Mouse (Mus musculus) cerebellum, adult 2 months (tissue): ENCODE measurements around the gene Acsbg1. TPM values are rescaled to one million over a fixed set of nuclear protein-coding genes. Genes with fewer than 3 reads are reported as not detected.
"Not testable (repeated sequence)": the region's sequence is repeated elsewhere in the genome, so short reads cannot be mapped to it uniquely, and the experiment has no call there.

Source experiments
- DNase-seq, 2 experiments: peaks; one replicate each; pipeline ENCODE4 v3.0.0; 2021
- H3K27ac ChIP-seq: fragments of 200-500 bp; 2 replicates; pipeline ENCODE4 v1.5.1; 2012; ENCODE audit warnings: low read length, control low read depth, inconsistent platforms; ENCODE audit not compliant: insufficient read depth
- H3K27me3 ChIP-seq: fragments of 200-500 bp; 2 replicates; pipeline ENCODE4 v1.6.1; 2012; ENCODE audit warnings: inconsistent platforms, mild to moderate bottlenecking, low read length, moderate library complexity; ENCODE audit not compliant: control insufficient read depth, insufficient read depth
- H3K4me1 ChIP-seq: fragments of 200-500 bp; 2 replicates; pipeline ENCODE4 v1.6.1; 2011; ENCODE audit warnings: low read length; ENCODE audit not compliant: control insufficient read depth, insufficient read depth
- H3K4me3 ChIP-seq: fragments of 200-500 bp; replicated peaks from 2 replicates; pipeline ENCODE3; 2011; ENCODE audit warnings: mild to moderate bottlenecking, low read depth, low read length, control low read depth; ENCODE audit not compliant: insufficient read depth
- CTCF ChIP-seq: fragments of 200-500 bp; IDR thresholded peaks from 2 replicates; pipeline ENCODE4 v1.5.1; 2011; ENCODE audit warnings: low read depth, mild to moderate bottlenecking, control low read depth, low read length, moderate library complexity, borderline replicate concordance; ENCODE audit not compliant: insufficient read depth
- POLR2A ChIP-seq: fragments of 200-500 bp; IDR thresholded peaks from 2 replicates; pipeline ENCODE4 v1.6.1; 2011; ENCODE audit warnings: low read length, control low read depth, borderline replicate concordance; ENCODE audit not compliant: insufficient read depth
- WGBS: fragments of 180-500 bp; shearing (Covaris S2); methylation state at CpG from one replicate; pipeline ENCODE4 v1.1.7; 2018; 5-methylcytosine and 5-hydroxymethylcytosine counted together
- polyA plus RNA-seq: library from polyadenylated mRNA; depleted of rRNA; stranded (reverse); fragments of >200 nt; gene quantifications from 2 replicates; pipeline ENCODE4 v1.2.3, GENCODE M21; 2012

Gene Acsbg1
- polyA plus RNA-seq, 1 experiment = 270 TPM

DNA sequence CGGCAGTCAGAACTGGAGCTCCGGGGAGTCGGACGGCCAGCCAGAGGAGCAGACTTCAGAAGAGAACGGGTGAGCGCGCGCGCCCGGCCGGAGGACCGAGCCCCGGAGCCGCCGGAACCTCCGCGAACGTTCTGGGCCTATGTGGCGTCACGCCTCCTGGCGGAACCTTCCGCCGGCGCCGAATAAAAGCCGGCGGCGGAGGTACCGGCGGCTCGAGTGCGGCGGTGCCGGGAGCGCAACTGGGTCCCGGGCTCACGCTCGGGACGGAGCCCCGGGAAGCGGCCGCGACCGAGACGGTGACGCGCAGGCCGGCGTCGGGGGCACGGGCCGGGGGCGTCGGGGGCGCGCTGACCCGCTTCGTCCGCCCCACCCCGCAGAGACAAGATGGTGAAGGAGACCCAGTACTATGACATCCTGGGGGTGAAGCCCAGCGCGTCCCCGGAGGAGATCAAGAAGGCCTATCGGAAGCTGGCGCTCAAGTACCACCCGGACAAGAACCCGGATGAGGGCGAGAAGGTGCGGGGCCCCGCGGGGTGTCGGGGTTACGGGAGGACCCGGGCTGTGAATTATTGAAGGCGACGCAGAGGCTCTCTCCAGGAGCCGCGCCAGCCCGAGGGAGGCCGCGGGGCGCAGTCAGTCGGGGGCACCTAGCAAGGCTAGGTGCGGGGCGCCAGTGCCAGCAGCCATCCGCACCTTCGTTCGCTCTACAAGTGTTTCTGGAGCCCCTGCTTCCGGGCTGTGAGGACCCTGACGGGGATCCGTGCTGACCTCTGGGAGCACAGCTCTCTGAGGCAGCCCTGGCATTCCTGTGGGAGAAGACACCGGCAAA, 37.9 kb upstream of the Acsbg1 start:
- under 1% methylated on average over 92 of the region's 92 CpGs for WGBS
- H3K27me3 ChIP-seq = no peaks in the 10 kb centered on the region
- H3K4me1 ChIP-seq = peaks cover 5% of the 10 kb centered on the region
- H3K27ac ChIP-seq = peak overlapping the region; percentile 68
- TF ChIP-seq CTCF = no peak
- TF ChIP-seq POLR2A = peak; percentile 81
- peak; percentile 82 to 84 for DNase-seq
- H3K4me3 ChIP-seq = peak overlapping the region; percentile 63

- Histone ChIP-seq H3K4me3 (peak overlapping the region; percentile 63), H3K27ac (peak overlapping the region; percentile 68), H3K4me1 (peaks cover 3% of the 10 kb centered on the region), H3K27me3 (no peaks in the 10 kb centered on the region)
- DNase-seq = no peak
- 3% methylated on average over 27 of the region's 27 CpGs for WGBS
- TF ChIP-seq CTCF (no peak), POLR2A (no peak)
These were observed 37.3 kb upstream of the Acsbg1 start for GRCm38 (mm10) chr9:54699087-54699344.

DNA sequence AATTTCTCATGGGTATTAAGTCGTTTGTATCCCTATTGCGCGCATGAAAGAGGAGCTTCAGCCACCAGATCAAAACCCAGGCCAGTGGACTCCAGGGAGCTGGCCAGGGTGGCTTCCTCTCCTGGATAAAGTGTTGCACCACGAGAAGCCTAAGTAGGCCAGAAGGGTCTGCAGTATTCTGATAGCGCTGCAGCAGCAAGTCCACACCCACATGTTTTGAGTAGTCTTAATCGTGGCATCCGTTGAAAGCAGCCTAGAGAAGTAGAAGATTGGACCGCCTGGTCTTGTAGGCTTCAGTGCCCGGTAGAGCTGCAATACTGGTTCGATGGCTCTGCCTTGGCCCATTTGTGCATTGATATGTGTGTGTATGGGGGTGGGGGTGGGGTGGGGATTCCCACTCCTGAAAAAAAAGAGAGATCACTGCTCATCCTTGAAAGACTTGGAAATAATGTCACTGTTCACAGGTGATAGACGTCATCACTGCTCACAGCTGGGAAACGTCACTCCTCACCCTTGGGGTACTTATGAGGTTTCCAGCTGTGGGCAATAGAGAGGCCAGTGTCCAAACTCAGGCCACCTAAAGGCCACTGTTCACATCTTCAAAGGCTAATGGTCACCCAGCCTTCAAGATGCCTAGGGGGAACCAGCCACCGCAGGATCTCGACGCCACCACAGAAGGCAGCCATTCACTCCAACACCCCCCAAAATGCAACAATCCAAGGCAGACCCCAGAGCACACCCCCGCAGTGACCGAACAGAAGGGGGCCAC, 36.8 kb upstream of the Acsbg1 start, which contains the start of gene Dnaja4:
Dnaja4 (plus strand) TSS at position 556 of the 769 bp plus-strand sequence.
- H3K27ac ChIP-seq = peak within 1 kb of the TSS; percentile 68
- TF ChIP-seq CTCF (no peak), POLR2A (no peak)
- no peaks in the 10 kb centered on the region for H3K27me3 ChIP-seq
- DNase-seq = no peak
- peaks cover 3% of the 10 kb centered on the region; the same call in 1 of the 2 replicates for H3K4me1 ChIP-seq
- peak within 1 kb of the TSS; percentile 63 for H3K4me3 ChIP-seq
- 73% methylated on average over 17 of the region's 17 CpGs for WGBS

- peak overlapping the region; percentile 34 for H3K4me3 ChIP-seq
- 4% methylated on average over 31 of the region's 31 CpGs for WGBS
- H3K27ac ChIP-seq, H3K4me1 ChIP-seq, H3K27me3 ChIP-seq: not testable (repeated sequence)
- peak in 1 of 2 experiments; percentile 19 for DNase-seq
These were observed 29.7 kb upstream of the Acsbg1 start for GRCm38 (mm10) chr9:54691241-54691805.

GRCm38 (mm10) chr9:54690697-54691096, 29.0 kb upstream of the Acsbg1 start:
- not testable (repeated sequence) for H3K27ac ChIP-seq, H3K27me3 ChIP-seq, H3K4me1 ChIP-seq, DNase-seq, H3K4me3 ChIP-seq
- 69% methylated on average over 2 of the region's 2 CpGs for WGBS

GRCm38 (mm10) chr9:54689446-54689845, 27.8 kb upstream of the Acsbg1 start:
- H3K4me1 ChIP-seq = no peaks in the 10 kb centered on the region
- DNase-seq = no peak
- 62% methylated on average over 8 of the region's 8 CpGs for WGBS
- H3K27me3 ChIP-seq = no peaks in the 10 kb centered on the region
- no peak overlapping the region for H3K27ac ChIP-seq
- TF ChIP-seq CTCF (no peak), POLR2A (no peak)
- no peak overlapping the region for H3K4me3 ChIP-seq

DNA sequence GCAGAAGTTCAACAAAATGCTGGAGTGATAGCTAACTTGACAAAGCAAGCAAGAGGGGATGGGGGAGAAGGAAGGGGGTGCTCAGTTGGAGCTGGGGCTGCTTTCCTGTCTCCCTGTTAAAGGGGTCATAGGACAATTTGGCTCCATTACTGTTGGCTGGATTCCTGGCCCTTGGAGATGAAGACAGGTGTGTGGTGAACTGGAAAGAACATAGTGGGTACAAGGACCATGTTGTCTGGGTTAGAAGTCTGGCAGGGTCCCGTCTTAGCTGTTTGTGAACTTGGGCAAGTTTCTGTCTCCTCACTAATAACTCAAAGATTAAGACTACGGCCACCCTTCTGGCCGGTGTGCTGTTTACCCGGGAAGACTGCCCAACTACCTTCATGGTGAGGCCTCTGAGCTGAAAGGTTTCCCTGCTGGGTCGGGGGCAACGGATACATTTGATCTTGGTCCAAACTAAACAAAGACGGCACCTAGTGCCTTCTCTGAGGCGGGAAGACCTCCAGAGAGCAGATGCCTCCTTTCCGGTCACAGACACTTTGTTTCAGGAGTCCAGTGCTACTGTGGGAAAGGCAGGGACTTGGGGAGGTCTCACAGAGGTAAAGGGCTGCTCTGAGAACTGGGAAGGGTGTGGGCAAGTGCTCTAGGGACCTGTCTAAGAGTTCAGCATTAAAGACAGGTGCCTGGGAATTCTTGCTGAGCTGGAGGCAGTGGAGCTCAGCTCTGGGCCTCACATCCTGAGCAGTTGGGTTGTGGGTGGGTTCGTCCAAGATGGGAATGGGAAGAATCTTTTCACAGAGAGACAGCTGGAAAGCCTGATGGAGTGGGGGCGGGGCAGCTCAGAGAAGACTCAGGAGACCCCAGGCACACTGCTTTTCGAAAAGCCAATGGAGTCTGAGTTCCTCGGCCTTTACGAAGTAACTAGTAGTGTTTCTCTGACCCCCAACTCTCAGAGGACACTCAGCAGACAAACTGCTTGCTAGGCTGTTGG, 25.9 kb upstream of the Acsbg1 start:
- Histone ChIP-seq H3K27ac (no peak overlapping the region), H3K4me3 (no peak overlapping the region), H3K4me1 (no peaks in the 10 kb centered on the region), H3K27me3 (no peaks in the 10 kb centered on the region)
- 48% methylated on average over 14 of the region's 14 CpGs for WGBS
- TF ChIP-seq POLR2A (no peak), CTCF (no peak)
- DNase-seq = no peak
